Mouse (Mus musculus): Measurements from ENCODE around the gene Ryr2.

- no peak for TF ChIP-seq CTCF (IDR thresholded peaks at IDR 0.05; ENCODE audit: low read depth)
- no peak for TF ChIP-seq EP300 (IDR thresholded peaks at IDR 0.05; ENCODE audit: low read depth)
Observed at GRCm38 (mm10) chr13:12050809-12051208, 55.9 kb downstream of the Ryr2 start.

All from liver, embryonic 14.5 days (tissue).